Mouse (Mus musculus) hindbrain, embryonic 11.5 days (tissue): ENCODE measurements around the gene Itga2b. TPM values are rescaled to one million over a fixed set of nuclear protein-coding genes. Genes with fewer than 3 reads are reported as not detected.

Experiments used
- ATAC-seq: fragments of 200-750 bp; cut with Nextera tagmentation; 2 replicates; pipeline ENCODE4 v1.8.0; 2017; ENCODE audit warnings: mild to moderate bottlenecking, moderate TSS enrichment, moderate library complexity; ENCODE audit not compliant: low FRiP score
- DNase-seq: peaks from one replicate; pipeline ENCODE4 v3.0.0-alpha.2; 2015; ENCODE audit warnings: low spot score
- H3K27ac ChIP-seq: fragments of 300-500 bp; sonication (generic); 2 replicates; pipeline ENCODE4 v1.5.1; 2014; ENCODE audit warnings: mild to moderate bottlenecking, low read depth, low read length
- H3K27me3 ChIP-seq: fragments of 300-500 bp; sonication (generic); 2 replicates; pipeline ENCODE4 v1.6.1; 2014; ENCODE audit warnings: mild to moderate bottlenecking, low read length, moderate library complexity, mixed read lengths; ENCODE audit not compliant: control insufficient read depth, insufficient read depth
- H3K36me3 ChIP-seq: fragments of 300-500 bp; sonication (generic); 2 replicates; pipeline ENCODE4 v1.6.1; 2014; ENCODE audit warnings: mild to moderate bottlenecking, low read length, moderate library complexity, mixed read lengths; ENCODE audit not compliant: control insufficient read depth, insufficient read depth
- H3K4me1 ChIP-seq: fragments of 300-500 bp; sonication (generic); replicated peaks from 2 replicates; pipeline ENCODE4 v1.6.1; 2014; ENCODE audit warnings: low read length, mixed read lengths; ENCODE audit not compliant: control insufficient read depth, insufficient read depth
- H3K4me2 ChIP-seq: fragments of 300-500 bp; sonication (generic); replicated peaks from 2 replicates; pipeline ENCODE4 v1.6.1; 2014; ENCODE audit warnings: mild to moderate bottlenecking, low read depth, low read length
- H3K4me3 ChIP-seq: fragments of 300-500 bp; sonication (generic); 2 replicates; pipeline ENCODE4 v1.5.1; 2014; ENCODE audit warnings: low read depth, low read length
- H3K9ac ChIP-seq: fragments of 300-500 bp; sonication (generic); 2 replicates; pipeline ENCODE4 v1.6.1; 2014; ENCODE audit warnings: low read depth, low read length
- H3K9me3 ChIP-seq: fragments of 300-500 bp; sonication (generic); 2 replicates; pipeline ENCODE4 v1.6.1; 2016; ENCODE audit warnings: low read length; ENCODE audit not compliant: control insufficient read depth
- WGBS: fragments of 180-500 bp; shearing (Covaris S2); extraction: QIAGEN DNeasy Blood & Tissue Kit; methylation state at CpG from one replicate; pipeline ENCODE4 v1.1.7; 2014; 5-methylcytosine and 5-hydroxymethylcytosine counted together
- polyA plus RNA-seq: library from polyadenylated mRNA; unstranded; fragments of >200 nt; fragmentation: Nextera tagmentation; extraction: Ambion mirVana; gene quantifications from 2 replicates; pipeline ENCODE4 v1.2.1, GENCODE M21; 2014

Gene Itga2b
- polyA plus RNA-seq, 1 experiment from 2014 or later, result 3.9 TPM

DNA sequence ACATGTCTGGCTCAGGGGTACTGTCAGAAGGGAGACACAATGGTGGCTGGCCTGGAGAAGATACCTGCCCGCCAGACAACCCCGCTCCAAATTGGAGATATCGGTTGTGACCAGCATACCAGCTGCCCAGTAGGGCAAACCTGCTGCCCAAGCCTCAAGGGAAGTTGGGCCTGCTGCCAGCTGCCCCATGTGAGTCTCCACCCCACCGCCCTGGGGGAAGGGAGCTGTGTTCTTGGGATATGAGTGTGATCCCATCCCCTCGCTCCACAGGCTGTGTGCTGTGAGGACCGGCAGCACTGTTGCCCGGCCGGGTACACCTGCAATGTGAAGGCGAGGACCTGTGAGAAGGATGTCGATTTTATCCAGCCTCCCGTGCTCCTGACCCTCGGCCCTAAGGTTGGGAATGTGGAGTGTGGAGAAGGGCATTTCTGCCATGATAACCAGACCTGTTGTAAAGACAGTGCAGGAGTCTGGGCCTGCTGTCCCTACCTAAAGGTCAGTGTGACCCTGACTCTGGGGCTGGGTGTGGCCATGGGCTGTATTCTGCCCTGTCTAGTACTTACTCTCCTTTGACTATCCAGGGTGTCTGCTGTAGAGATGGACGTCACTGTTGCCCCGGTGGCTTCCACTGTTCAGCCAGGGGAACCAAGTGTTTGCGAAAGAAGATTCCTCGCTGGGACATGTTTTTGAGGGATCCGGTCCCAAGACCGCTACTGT lies 34.0 kb downstream of the Itga2b start:
- H3K4me3 ChIP-seq, result no peak overlapping the region

DNA sequence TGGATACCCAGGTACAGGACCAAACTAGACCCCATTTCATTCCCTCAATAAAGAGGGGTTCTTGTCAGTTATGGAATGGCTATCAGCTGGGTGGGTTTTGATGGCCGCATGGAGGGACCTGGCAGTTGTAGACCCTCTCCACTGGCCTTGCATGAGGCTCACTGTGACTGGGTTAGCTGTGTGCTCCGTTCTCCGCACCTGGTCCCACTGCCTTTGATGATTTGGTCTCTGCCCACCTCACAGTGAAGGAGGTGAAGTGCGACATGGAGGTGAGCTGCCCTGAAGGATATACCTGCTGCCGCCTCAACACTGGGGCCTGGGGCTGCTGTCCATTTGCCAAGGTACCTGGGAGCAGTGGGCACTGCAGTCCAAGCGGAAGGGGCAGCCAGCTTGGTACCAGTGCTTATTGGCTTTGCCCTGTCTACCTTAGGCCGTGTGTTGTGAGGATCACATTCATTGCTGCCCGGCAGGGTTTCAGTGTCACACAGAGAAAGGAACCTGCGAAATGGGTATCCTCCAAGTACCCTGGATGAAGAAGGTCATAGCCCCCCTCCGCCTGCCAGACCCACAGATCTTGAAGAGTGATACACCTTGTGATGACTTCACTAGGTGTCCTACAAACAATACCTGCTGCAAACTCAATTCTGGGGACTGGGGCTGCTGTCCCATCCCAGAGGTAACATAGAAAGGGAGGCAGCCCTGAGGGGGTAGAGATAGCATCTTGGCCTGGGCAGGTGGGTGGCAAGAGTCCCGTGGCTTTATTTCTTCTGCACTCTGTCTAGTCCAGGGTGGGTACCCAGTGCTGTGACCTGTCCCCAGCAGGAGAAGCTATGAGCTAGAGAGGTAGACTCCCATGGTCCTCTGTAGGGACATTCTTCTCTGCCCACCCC lies 34.9 kb downstream of the Itga2b start:
- peaks cover 18% of the 10 kb centered on the region for H3K4me1 ChIP-seq
- no peaks in the 10 kb centered on the region for H3K9me3 ChIP-seq
- no peak for DNase-seq
- H3K9ac ChIP-seq, result no peak overlapping the region
- peaks cover 4% of the 10 kb centered on the region for H3K27me3 ChIP-seq
- no peak overlapping the region for H3K4me3 ChIP-seq
- no peak for ATAC-seq
- H3K4me2 ChIP-seq, result no peak overlapping the region
- no peak overlapping the region for H3K27ac ChIP-seq
- H3K36me3 ChIP-seq, result 0 out of 2 replicates have a peak, but pooled peaks cover 3% of the 10 kb centered on the region
- 92% methylated on average over 11 of the region's 11 CpGs for WGBS

More for the DNA sequence above, 34.0 kb downstream of the Itga2b start:
- Histone ChIP-seq H3K36me3 (0 out of 2 replicates have a peak, but pooled peaks cover 3% of the 10 kb centered on the region), H3K9ac (no peak overlapping the region), H3K27ac (no peak overlapping the region), H3K9me3 (no peaks in the 10 kb centered on the region), H3K4me2 (no peak overlapping the region), H3K4me1 (peaks cover 16% of the 10 kb centered on the region), H3K27me3 (peaks cover 4% of the 10 kb centered on the region)
- ATAC-seq (no peak), DNase-seq (no peak)
- WGBS, result 94% methylated on average over 18 of the region's 18 CpGs

DNA sequence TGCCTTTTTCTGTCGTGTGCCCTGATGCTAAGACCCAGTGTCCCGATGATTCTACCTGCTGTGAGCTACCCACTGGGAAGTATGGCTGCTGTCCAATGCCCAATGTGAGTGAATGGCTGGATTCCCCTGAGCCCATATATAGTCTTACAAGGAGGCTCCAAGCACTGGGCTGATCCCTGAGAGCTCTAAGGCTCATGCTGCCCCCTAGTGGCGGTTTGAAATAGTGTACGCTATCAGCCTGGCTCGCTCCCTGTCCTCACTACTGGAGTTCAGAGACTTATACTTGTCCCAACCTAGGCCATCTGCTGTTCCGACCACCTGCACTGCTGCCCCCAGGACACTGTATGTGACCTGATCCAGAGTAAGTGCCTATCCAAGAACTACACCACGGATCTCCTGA lies 35.5 kb downstream of the Itga2b start:
- Histone ChIP-seq H3K4me3 (no peak overlapping the region), H3K9me3 (no peaks in the 10 kb centered on the region), H3K4me2 (no peak overlapping the region), H3K36me3 (no peaks in the 10 kb centered on the region), H3K27me3 (peaks cover 3% of the 10 kb centered on the region), H3K9ac (no peak overlapping the region), H3K27ac (no peak overlapping the region), H3K4me1 (peaks cover 22% of the 10 kb centered on the region)
- ATAC-seq (peak; percentile 32; the same call in 1 of the 2 replicates), DNase-seq (peak; percentile 96)
- 8% methylated on average over 7 of the region's 7 CpGs for WGBS

DNA sequence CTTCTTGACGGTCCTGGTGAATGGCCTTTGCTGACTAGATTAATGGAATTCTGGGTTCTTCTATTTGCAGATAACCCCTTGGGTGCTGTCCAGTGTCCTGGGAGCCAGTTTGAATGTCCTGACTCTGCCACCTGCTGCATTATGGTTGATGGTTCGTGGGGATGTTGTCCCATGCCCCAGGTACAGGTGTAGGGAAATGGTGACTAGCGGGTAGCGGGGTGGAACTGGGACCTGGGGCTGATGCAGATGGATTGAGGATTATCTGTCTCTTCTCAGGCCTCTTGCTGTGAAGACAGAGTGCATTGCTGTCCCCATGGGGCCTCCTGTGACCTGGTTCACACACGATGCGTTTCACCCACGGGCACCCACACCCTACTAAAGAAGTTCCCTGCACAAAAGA lies 36.1 kb downstream of the Itga2b start:
- Histone ChIP-seq H3K27ac (no peak overlapping the region), H3K27me3 (no peaks in the 10 kb centered on the region; the same call in 1 of the 2 replicates), H3K9me3 (no peaks in the 10 kb centered on the region), H3K9ac (no peak overlapping the region), H3K4me1 (peaks cover 22% of the 10 kb centered on the region), H3K4me2 (no peak overlapping the region), H3K4me3 (no peak overlapping the region), H3K36me3 (no peaks in the 10 kb centered on the region)
- no peak for DNase-seq
- WGBS, result 89% methylated on average over 7 of the region's 7 CpGs
- no peak for ATAC-seq

DNA sequence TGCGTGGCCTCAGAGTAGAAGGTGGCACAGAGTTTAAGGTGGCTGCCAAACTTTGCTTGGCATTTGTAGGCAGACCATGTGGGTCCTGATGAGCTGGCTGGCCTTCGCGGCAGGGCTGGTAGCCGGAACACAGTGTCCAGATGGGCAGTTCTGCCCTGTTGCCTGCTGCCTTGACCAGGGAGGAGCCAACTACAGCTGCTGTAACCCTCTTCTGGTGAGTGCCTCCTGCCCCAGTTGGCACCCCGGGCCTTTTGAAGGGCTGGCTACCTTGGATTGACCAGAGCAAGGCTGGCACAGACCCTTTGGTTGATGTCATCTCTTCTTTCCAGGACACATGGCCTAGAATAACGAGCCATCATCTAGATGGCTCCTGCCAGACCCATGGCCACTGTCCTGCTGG lies 37.0 kb downstream of the Itga2b start:
- no peaks in the 10 kb centered on the region for H3K27me3 ChIP-seq
- no peak for ATAC-seq

DNA sequence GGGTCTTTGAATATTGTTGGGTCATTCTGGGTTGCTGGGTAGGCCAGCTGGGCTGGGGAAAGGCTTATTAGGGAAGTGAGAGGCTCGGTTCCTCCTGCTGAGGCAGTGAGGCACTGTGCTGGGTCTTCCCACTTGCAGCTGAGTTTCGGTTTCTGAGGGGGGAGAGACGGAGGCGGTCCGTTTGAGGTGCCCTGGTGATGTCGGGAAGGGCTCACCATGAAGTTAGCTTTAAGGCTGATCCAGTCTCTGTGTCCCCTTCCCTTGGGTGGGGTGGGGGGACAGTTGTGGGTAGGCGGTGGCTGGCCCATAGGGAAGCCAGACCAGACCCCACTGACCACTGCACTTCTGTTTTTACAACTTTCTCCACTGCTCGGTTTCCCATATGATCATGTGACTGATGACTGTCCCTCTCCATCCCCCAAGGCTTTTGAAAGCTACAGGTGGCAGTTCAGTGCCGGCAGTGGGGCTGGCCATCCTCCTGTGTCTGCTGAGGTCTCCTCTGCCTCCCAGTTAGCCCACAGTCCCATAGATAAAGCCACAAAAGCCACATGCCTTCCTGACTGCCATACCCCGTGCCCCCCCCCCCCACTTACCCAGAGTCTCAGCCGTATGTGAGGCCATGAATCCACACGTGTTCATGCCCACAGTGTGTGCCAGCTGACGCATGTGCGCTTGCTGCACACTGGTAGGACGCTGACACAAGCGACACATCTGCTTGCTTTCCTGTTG lies 37.6 kb downstream of the Itga2b start:
- Histone ChIP-seq H3K27ac (no peak overlapping the region), H3K36me3 (no peaks in the 10 kb centered on the region), H3K4me2 (no peak overlapping the region), H3K4me1 (peaks cover 10% of the 10 kb centered on the region), H3K9me3 (no peaks in the 10 kb centered on the region), H3K9ac (no peak overlapping the region), H3K4me3 (no peak overlapping the region), H3K27me3 (no peaks in the 10 kb centered on the region)
- ATAC-seq, result no peak
- 66% methylated on average over 16 of the region's 16 CpGs for WGBS
- DNase-seq, result no peak

More for the DNA sequence above, 37.0 kb downstream of the Itga2b start:
- Histone ChIP-seq H3K9me3 (no peaks in the 10 kb centered on the region), H3K36me3 (no peaks in the 10 kb centered on the region), H3K4me1 (peaks cover 16% of the 10 kb centered on the region), H3K4me2 (no peak overlapping the region), H3K27ac (no peak overlapping the region), H3K9ac (no peak overlapping the region), H3K4me3 (no peak overlapping the region)
- no peak for DNase-seq
- 94% methylated on average over 6 of the region's 6 CpGs for WGBS

DNA sequence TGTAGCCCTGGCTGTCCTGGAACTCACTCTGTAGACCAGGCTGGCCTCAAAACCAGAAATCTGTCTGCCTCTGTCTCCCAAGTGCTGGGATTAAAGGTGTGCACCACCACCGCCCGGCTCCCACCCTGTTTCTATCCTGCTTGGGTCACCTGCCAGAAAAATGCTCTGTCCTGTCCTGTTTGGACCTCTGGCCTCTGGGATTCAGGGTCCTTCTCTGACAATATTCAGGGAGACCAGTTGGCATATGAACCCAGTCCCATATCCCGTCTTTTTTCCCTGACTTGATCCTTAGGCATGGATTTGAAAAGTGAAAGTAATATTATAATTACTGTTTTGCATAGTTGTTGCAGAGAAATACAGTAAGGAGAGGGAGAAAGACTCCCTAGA lies 38.2 kb downstream of the Itga2b start:
- Histone ChIP-seq H3K27ac (no peak overlapping the region), H3K9me3 (no peaks in the 10 kb centered on the region), H3K4me2 (no peak overlapping the region), H3K4me1 (0 out of 2 replicates have a peak, but pooled peaks cover 6% of the 10 kb centered on the region), H3K36me3 (no peaks in the 10 kb centered on the region), H3K27me3 (no peaks in the 10 kb centered on the region), H3K9ac (no peak overlapping the region), H3K4me3 (no peak overlapping the region)
- ATAC-seq (no peak), DNase-seq (no peak)
- WGBS, result 81% methylated on average over 3 of the region's 3 CpGs

DNA sequence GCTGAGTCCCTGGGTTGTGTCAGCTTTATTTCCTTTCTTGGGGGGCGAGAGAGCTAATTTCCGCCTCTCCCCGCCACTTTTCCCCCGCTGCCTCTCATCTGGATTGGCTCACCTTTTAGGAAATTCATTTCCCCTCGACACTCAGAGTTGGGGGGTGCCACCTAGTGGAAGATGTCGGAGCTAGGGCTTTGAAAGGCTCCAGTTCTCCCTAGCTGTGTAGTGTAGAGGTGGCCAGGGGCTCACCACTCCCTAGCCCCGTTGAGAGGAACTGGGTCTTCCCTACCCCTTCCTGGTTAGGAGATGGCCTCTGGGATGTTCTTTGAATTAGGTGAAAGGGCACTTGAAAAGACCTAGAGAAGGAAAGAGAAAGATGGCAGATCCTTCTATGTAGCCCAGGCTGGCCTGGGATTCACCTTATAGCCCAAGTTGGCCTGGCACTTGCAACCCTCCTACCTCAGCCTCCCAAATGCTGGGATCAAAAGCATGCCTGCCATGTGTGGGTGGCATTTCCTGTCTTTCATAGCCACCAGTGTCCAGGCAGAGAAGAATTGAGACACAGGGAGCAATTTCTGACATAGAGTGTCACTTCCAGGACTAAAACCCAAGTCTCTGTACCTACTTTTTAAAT lies 38.8 kb downstream of the Itga2b start:
- Histone ChIP-seq H3K27me3 (no peaks in the 10 kb centered on the region), H3K4me1 (0 out of 2 replicates have a peak, but pooled peaks cover 6% of the 10 kb centered on the region), H3K36me3 (no peaks in the 10 kb centered on the region), H3K9ac (peak overlapping the region; percentile 50), H3K27ac (peak overlapping the region; percentile 24; the same call in 1 of the 2 replicates), H3K9me3 (no peaks in the 10 kb centered on the region), H3K4me2 (peak overlapping the region; percentile 97), H3K4me3 (peak overlapping the region; percentile 53)
- ATAC-seq (peak; percentile 39; the same call in 1 of the 2 replicates), DNase-seq (peak; percentile 87)
- WGBS, result 2% methylated on average over 7 of the region's 7 CpGs
